Mouse (Mus musculus) heart, embryonic 15.5 days (tissue): ENCODE data around the gene Zdhhc3. TPM values are rescaled to one million over a fixed set of nuclear protein-coding genes. Genes with fewer than 3 reads are reported as not detected.
A peak's percentile ranks its signal among the peaks of the same experiment; 100 is the strongest.

Experiments
- ATAC-seq: fragments of 200-750 bp; cut with Nextera tagmentation; replicated peaks from 2 replicates; pipeline ENCODE4 v1.8.0; 2017; ENCODE audit warnings: low read depth, moderate TSS enrichment; ENCODE audit not compliant: insufficient number of reproducible peaks, insufficient read depth, low FRiP score
- H3K27ac ChIP-seq: fragments of 300-500 bp; sonication (generic); 2 replicates; pipeline ENCODE4 v1.5.1; 2015; ENCODE audit warnings: mild to moderate bottlenecking, inconsistent platforms
- H3K27me3 ChIP-seq: fragments of 300-500 bp; sonication (generic); 2 replicates; pipeline ENCODE4 v1.6.1; 2015; ENCODE audit warnings: inconsistent platforms
- H3K36me3 ChIP-seq: fragments of 300-500 bp; sonication (generic); 2 replicates; pipeline ENCODE4 v1.6.1; 2015; ENCODE audit warnings: mild to moderate bottlenecking, inconsistent platforms
- H3K4me1 ChIP-seq: fragments of 300-500 bp; sonication (generic); replicated peaks from 2 replicates; pipeline ENCODE4 v1.6.1; 2015; ENCODE audit warnings: inconsistent platforms
- H3K4me2 ChIP-seq: fragments of 300-500 bp; sonication (generic); 2 replicates; pipeline ENCODE4 v1.6.1; 2015; ENCODE audit warnings: inconsistent platforms, mild to moderate bottlenecking, moderate library complexity
- H3K4me3 ChIP-seq: fragments of 300-500 bp; sonication (generic); 2 replicates; pipeline ENCODE4 v1.5.1; 2015; ENCODE audit warnings: mild to moderate bottlenecking, inconsistent platforms
- H3K9ac ChIP-seq: fragments of 300-500 bp; sonication (generic); 2 replicates; pipeline ENCODE4 v1.6.1; 2015; ENCODE audit warnings: mild to moderate bottlenecking, inconsistent platforms
- H3K9me3 ChIP-seq: fragments of 300-500 bp; sonication (generic); replicated peaks from 2 replicates; pipeline ENCODE4 v1.6.1; 2016; ENCODE audit warnings: inconsistent platforms
- WGBS: fragments of 180-500 bp; shearing (Covaris S2); methylation state at CpG from one replicate; pipeline ENCODE4 v1.1.7; 2015; ENCODE audit warnings: mixed read lengths; 5-methylcytosine and 5-hydroxymethylcytosine counted together
- polyA plus RNA-seq: library from polyadenylated mRNA; unstranded; fragments of >200 nt; fragmentation: Nextera tagmentation; extraction: Ambion mirVana; gene quantifications from 2 replicates; pipeline ENCODE4 v1.2.1, GENCODE M21; 2015

Gene Zdhhc3
- polyA plus RNA-seq, 1 experiment from 2014 or later: 44.2 TPM

DNA sequence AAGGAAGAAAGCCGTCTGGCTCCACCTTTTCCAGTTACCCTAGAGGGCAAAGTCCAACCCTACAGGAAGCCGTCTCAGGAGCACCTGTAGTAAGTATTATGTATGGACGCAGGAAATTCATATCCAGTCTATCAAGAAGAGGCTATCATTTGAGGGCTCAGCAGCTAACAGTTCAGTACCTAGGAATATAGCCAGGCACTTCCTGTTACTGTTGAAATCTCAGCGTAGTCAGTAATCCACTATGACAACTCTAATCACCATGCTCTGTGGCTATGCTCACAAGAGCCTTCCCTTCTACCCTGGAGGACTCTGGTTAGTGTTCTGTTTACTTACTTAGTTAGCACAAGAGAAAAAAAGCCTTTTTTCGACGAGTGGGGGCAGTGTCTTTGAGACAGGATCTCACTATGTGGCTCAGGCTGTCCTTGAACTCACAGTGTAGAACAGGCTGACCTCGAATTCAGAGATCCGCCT is 1.2 kb downstream of the Zdhhc3 start:
- 54% methylated on average over 8 of the region's 8 CpGs for WGBS
- peaks cover 17% of the 10 kb centered on the region for H3K4me1 ChIP-seq
- no peaks in the 10 kb centered on the region for H3K9me3 ChIP-seq
- peak overlapping the region; percentile 98 for H3K4me3 ChIP-seq
- no peaks in the 10 kb centered on the region for H3K27me3 ChIP-seq
- peak overlapping the region; percentile 87 for H3K4me2 ChIP-seq
- peak overlapping the region; percentile 91; the same call in 1 of the 2 replicates for H3K9ac ChIP-seq
- ATAC-seq: no peak
- peaks cover 3% of the 10 kb centered on the region; the same call in 1 of the 2 replicates for H3K36me3 ChIP-seq
- no peak overlapping the region for H3K27ac ChIP-seq

DNA sequence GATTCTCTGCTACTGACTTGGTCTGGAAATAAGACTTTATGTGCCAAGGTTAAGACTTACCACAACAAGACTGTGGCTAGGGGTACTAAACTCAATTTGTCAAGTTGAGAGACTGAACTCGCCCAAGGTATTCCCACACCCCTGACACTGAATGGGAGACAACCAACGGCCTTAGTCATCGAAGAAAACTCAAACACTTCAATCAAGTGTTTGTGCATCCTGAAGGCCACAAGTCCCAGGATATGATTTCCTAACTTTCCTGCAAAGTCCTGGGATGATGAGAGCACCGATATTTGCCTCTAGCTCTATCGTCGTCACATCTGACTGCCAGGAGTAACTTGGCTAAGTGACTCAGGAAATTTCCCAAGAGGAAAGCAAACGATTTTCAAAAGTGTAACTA is 3.8 kb downstream of the Zdhhc3 start:
- Histone ChIP-seq H3K27ac (no peak overlapping the region), H3K27me3 (no peaks in the 10 kb centered on the region), H3K4me1 (peaks cover 17% of the 10 kb centered on the region), H3K9me3 (no peaks in the 10 kb centered on the region), H3K9ac (no peak overlapping the region), H3K36me3 (peaks cover 9% of the 10 kb centered on the region; the same call in 1 of the 2 replicates), H3K4me3 (no peak overlapping the region), H3K4me2 (no peak overlapping the region)
- WGBS: 82% methylated on average over 7 of the region's 7 CpGs
- no peak for ATAC-seq

DNA sequence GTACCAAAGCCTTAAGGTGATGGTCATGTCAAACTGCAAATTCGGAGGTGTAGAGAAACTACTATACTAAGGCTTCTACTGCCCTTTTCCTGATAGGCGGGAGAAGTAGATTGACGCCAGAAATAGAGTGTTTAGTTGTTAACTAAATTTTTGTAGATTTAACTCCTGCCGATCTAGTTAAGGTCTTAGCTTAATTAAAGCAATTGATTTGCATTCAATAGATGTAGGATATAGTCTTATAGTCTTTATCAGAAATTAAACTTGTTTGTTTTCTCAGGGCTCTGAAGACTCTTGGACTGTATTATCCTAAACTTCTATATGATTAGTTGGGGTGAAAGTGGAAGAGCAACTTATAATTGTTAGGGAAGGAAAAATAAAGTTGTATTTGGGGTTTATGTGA is 5.8 kb downstream of the Zdhhc3 start:
- 0 out of 2 replicates have a peak, but pooled peaks have one; percentile 50 for ATAC-seq
- peaks cover 9% of the 10 kb centered on the region; the same call in 1 of the 2 replicates for H3K36me3 ChIP-seq
- H3K27ac ChIP-seq: no peak overlapping the region
- H3K9ac ChIP-seq: no peak overlapping the region
- H3K4me3 ChIP-seq: no peak overlapping the region
- H3K9me3 ChIP-seq: no peaks in the 10 kb centered on the region
- no peaks in the 10 kb centered on the region for H3K27me3 ChIP-seq
- H3K4me2 ChIP-seq: no peak overlapping the region
- H3K4me1 ChIP-seq: peaks cover 7% of the 10 kb centered on the region
- WGBS: 90% methylated on average over 4 of the region's 4 CpGs

DNA sequence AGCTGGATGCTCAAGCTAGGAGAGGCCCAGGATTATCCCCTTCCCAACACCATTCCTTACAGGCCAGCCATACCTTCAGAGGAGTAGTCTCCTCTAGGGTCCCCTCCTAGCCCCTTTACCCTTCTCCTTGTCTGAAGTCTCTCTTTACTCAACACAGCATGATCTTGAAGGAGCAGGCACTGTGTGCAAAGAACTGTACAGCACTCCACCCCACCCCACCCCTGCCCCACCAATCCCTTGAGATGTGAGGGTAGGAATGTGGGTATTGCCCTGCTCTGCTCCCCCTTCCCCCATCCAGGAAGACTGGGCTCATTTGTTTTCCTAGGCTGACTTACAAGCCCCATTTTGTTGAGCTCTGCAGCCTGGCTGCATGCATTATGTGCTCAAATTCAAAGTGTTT is 8.6 kb downstream of the Zdhhc3 start:
- Histone ChIP-seq H3K9ac (no peak overlapping the region), H3K9me3 (no peaks in the 10 kb centered on the region), H3K4me1 (no peaks in the 10 kb centered on the region), H3K4me2 (no peak overlapping the region), H3K4me3 (no peak overlapping the region), H3K27ac (no peak overlapping the region), H3K27me3 (no peaks in the 10 kb centered on the region), H3K36me3 (peaks cover 21% of the 10 kb centered on the region)
- no peak for ATAC-seq

DNA sequence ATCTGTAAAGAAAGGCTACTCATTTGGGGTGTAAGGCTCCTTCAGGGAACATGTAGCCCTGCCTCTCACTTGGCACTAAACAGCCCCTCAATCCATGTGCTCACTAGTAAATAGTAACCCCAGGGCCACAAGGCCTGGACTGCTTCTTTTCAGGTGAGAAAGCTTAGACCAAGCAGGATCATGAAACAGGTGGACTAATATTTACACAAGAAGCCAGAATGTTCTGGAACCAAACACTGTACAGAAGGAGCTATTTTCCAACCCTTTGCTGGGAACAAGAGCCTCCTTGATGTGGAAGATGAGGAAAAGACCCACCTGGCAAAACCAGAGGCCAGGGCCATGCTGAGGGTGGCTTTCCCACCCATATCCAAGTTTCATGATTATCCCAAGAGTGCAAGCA is 9.6 kb downstream of the Zdhhc3 start:
- Histone ChIP-seq H3K4me2 (no peak overlapping the region), H3K36me3 (peaks cover 25% of the 10 kb centered on the region), H3K4me1 (no peaks in the 10 kb centered on the region), H3K27me3 (no peaks in the 10 kb centered on the region), H3K9me3 (no peaks in the 10 kb centered on the region), H3K4me3 (no peak overlapping the region), H3K27ac (no peak overlapping the region), H3K9ac (no peak overlapping the region)
- ATAC-seq: no peak

DNA sequence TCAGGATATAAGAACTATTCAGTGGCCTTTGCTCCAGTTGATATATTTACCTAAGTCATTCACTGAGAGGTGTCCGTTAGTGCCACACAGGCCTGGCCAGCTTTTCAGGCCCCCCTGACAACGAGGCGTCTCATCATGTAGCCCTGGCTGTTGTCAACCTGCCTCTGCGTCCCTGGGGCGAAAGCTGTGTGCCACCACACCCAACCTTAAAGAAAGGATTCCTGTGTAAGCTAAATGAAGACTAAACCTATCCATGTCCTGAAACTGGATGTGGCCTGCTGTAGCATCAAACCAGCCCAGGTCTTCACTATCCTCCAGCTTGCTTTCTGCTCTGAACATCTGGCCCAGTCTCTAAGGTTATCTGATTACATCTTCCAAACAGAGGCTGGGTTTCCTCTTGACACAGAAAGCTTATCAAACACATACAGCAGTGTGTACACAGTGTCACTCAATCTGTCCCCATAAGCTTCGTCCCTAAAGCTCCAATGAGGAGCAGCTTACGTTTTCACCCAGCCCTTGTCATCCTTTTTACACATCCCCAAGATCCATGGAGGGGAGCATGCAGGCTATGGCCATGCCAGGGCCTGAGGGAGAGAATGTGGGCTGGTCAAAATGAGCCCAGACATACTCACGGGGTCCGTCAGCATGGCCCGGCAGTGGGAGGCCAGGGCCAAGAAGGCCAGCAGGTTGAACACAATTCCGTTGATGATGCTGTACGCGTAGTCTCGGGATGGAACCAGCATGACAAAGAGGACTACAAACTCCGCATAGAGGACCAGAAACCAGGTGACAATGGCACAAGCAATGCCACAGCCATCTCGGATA is 13.2 kb downstream of the Zdhhc3 start:
- H3K27ac ChIP-seq: no peak overlapping the region
- WGBS: 91% methylated on average over 16 of the region's 16 CpGs
- no peaks in the 10 kb centered on the region for H3K4me1 ChIP-seq
- no peaks in the 10 kb centered on the region for H3K27me3 ChIP-seq
- H3K9me3 ChIP-seq: no peaks in the 10 kb centered on the region
- H3K36me3 ChIP-seq: peaks cover 51% of the 10 kb centered on the region
- no peak overlapping the region for H3K9ac ChIP-seq
- H3K4me2 ChIP-seq: no peak overlapping the region
- no peak for ATAC-seq
- H3K4me3 ChIP-seq: no peak overlapping the region

DNA sequence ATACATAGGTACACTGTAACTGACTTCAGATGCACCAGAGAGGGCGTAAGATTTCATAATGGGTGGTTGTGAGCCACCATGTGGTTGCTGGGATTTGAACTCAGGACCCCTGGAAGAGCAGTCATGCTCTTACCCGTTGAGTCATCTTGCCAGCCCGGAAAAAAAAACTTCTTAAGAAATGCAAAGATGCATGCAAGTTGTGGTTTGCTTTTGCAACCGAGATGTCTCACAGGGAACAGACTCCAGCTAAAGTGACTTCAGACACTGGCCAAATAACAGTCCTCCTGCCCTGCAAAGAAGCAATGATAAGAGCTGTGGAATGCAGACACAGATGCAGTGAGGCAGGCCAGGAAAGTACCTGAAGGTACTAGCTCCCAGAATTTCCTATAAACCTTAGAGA is 22.2 kb downstream of the Zdhhc3 start:
- Histone ChIP-seq H3K36me3 (peaks cover 27% of the 10 kb centered on the region; the same call in 1 of the 2 replicates), H3K9ac (no peak overlapping the region), H3K27ac (no peak overlapping the region), H3K4me2 (no peak overlapping the region), H3K9me3 (no peaks in the 10 kb centered on the region), H3K27me3 (no peaks in the 10 kb centered on the region), H3K4me1 (no peaks in the 10 kb centered on the region), H3K4me3 (no peak overlapping the region)
- 84% methylated on average over 4 of the region's 4 CpGs for WGBS
- ATAC-seq: no peak

DNA sequence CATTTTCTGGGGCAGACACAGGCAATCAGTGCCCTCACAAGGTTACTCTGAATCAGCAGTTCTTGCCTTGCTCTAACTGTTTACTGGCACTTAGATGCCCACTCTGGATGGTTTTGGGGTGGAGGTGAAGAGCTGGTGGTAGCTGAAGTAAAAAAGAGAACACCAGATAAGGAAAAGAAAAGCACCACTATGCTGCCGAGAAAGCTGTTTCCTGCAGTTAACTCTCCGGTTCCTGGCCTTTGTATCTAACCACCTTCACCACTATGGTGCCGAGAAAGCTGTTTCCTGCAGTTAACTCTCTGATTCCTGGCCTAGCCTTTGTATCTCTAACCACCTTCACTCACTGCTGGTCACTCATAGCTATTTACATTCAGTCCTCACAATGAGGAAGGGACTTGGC is 25.4 kb downstream of the Zdhhc3 start:
- H3K36me3 ChIP-seq: peaks cover 42% of the 10 kb centered on the region

DNA sequence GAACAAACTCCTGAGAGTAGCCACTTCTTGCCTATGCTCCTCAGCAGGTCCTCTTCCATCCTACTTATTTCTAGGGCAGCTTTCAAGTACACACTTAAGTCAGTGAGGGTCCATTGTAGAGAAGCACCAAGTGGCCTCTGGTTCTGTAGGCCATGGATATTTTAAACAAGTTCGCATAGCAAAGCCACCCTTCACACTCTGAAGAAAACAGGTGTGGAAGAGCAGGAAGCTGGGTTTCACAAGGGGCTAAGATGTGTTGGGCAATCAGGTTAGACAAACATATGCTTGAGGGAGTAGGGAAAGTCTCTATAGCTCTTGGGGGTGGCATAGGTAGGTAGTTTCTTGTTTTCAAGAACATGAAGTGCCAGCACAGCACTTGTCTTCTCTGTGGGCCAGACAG is 27.6 kb downstream of the Zdhhc3 start:
- Histone ChIP-seq H3K27me3 (no peaks in the 10 kb centered on the region), H3K9ac (no peak overlapping the region), H3K9me3 (no peaks in the 10 kb centered on the region), H3K27ac (no peak overlapping the region), H3K4me2 (no peak overlapping the region), H3K36me3 (peaks cover 63% of the 10 kb centered on the region), H3K4me3 (no peak overlapping the region), H3K4me1 (no peaks in the 10 kb centered on the region)
- 85% methylated on average over 1 of the region's 1 CpGs for WGBS
- ATAC-seq: no peak

More for the DNA sequence above, 25.4 kb downstream of the Zdhhc3 start:
- H3K9ac ChIP-seq: no peak overlapping the region
- H3K4me2 ChIP-seq: no peak overlapping the region
- no peak overlapping the region for H3K27ac ChIP-seq
- WGBS: 53% methylated on average over 3 of the region's 3 CpGs
- no peaks in the 10 kb centered on the region for H3K9me3 ChIP-seq
- no peak for ATAC-seq
- no peaks in the 10 kb centered on the region for H3K4me1 ChIP-seq
- no peaks in the 10 kb centered on the region for H3K27me3 ChIP-seq
- no peak overlapping the region for H3K4me3 ChIP-seq

DNA sequence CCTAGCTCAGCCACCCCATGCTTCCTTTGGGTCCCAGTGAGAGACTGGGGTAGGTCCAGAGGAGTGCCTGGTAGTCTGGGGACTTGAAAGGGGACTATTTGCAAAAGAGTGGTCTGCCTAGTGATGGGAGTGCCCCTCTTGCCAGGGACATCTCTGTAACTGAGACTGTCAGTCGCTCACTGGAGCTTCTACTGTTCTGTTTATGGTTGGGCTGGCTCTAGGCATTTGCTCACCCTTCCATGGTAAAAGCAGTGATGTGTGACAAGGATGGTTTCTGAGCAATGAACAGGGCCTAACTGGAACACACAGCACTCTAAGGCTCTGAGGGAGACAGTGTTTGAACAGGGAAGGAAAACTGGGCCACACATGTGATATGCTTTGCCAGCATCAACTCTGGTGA is 32.2 kb downstream of the Zdhhc3 start:
- H3K27ac ChIP-seq: no peak overlapping the region
- 86% methylated on average over 1 of the region's 1 CpGs for WGBS
- no peak overlapping the region for H3K4me2 ChIP-seq
- no peak overlapping the region for H3K9ac ChIP-seq
- no peaks in the 10 kb centered on the region for H3K9me3 ChIP-seq
- no peaks in the 10 kb centered on the region for H3K4me1 ChIP-seq
- H3K4me3 ChIP-seq: no peak overlapping the region
- peaks cover 75% of the 10 kb centered on the region for H3K36me3 ChIP-seq
- no peak for ATAC-seq
- H3K27me3 ChIP-seq: no peaks in the 10 kb centered on the region

DNA sequence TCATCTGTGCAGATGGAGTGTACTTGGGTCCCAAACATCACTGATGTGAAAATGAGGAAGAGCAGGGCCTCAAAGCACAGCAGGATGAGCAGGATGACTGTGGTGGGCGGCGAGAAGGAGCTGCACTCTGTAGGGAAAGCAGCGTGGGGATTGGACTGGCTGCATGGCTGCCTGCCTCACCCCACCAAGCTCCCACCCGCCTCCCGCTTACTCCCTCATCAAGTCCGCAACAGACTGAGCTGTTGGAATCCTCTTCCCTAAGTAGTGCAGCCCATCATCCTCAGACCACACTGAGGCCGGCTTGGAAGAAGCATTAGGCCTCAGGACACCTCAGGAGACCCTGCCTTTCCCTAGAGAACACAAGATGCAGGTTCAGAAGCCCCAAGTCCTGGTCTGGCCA is 32.6 kb downstream of the Zdhhc3 start:
- Histone ChIP-seq H3K4me1 (no peaks in the 10 kb centered on the region), H3K4me3 (no peak overlapping the region), H3K27ac (no peak overlapping the region), H3K9ac (no peak overlapping the region), H3K9me3 (no peaks in the 10 kb centered on the region), H3K27me3 (no peaks in the 10 kb centered on the region), H3K4me2 (no peak overlapping the region), H3K36me3 (peaks cover 73% of the 10 kb centered on the region)
- WGBS: 88% methylated on average over 7 of the region's 7 CpGs
- no peak for ATAC-seq

DNA sequence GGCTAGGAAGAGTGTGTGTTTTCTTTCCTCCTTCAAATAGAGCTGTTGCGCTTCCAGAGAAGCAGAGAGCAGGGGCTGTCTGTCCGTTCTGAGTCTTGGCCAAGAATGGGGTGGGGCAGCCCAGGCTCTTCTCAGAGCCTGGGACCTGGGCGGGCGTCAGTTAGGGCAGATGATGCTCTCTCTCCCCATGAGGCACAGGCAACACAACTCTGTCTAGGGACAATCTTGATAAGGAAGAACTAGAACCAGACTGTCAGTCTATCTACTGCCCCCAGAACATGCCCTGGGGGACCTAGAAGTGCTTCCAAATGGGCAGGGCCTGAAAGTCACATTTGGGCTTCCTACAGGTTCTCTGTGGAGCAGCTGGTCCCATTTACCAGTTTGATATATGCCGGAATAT is 33.9 kb downstream of the Zdhhc3 start:
- no peaks in the 10 kb centered on the region for H3K9me3 ChIP-seq
- no peak overlapping the region for H3K27ac ChIP-seq
- peaks cover 63% of the 10 kb centered on the region for H3K36me3 ChIP-seq
- H3K4me2 ChIP-seq: no peak overlapping the region
- H3K4me1 ChIP-seq: no peaks in the 10 kb centered on the region
- no peak for ATAC-seq
- no peak overlapping the region for H3K9ac ChIP-seq
- no peaks in the 10 kb centered on the region for H3K27me3 ChIP-seq
- H3K4me3 ChIP-seq: no peak overlapping the region
- WGBS: 91% methylated on average over 5 of the region's 5 CpGs
